Mouse (Mus musculus) lung, postnatal 0 days (tissue): Measurements from ENCODE around the gene Lrrc51.

Experiments used
- CTCF ChIP-seq: IDR thresholded peaks from 2 replicates; pipeline ENCODE4 v1.5.1; 2016; ENCODE audit warnings: antibody characterized with exemption, mild to moderate bottlenecking
- EP300 ChIP-seq: IDR thresholded peaks from 2 replicates; pipeline ENCODE4 v1.6.1; 2016; ENCODE audit warnings: antibody characterized with exemption, mild to moderate bottlenecking, control low read depth

DNA sequence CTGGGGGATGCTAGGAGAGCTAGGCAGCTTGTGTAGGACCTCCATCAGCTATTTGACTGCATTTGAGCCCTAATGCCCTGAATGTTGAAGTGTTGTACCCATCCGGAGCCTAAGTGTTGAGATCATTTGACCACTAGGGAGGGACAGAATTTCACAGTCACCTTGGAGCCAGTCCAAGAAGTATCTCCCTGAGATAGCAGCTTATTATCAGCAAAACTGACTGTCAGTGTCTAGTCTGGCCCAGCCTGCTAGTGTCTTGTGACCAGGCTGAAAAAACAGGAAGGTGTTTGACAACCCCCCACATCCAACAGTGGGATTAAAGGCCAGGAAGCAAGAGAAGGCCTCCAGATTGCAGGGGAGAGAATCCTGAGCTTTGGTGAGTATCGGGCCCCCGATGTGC, 62.4 kb downstream of the Lrrc51 start:
- no peak for TF ChIP-seq CTCF
- no peak for TF ChIP-seq EP300
